Mouse (Mus musculus) kidney, embryonic 15.5 days (tissue): ENCODE measurements around the gene Akap6. TPM values are rescaled to one million over a fixed set of nuclear protein-coding genes. Genes with fewer than 3 reads are reported as not detected.

Experiments used
- ATAC-seq: fragments of 200-750 bp; cut with Nextera tagmentation; replicated peaks from 2 replicates; pipeline ENCODE4 v1.8.0; 2017; ENCODE audit warnings: moderate TSS enrichment; ENCODE audit not compliant: low FRiP score
- H3K27ac ChIP-seq: fragments of 300-500 bp; sonication (generic); 2 replicates; pipeline ENCODE4 v1.5.1; 2015; ENCODE audit warnings: mild to moderate bottlenecking, inconsistent platforms
- H3K27me3 ChIP-seq: fragments of 300-500 bp; sonication (generic); 2 replicates; pipeline ENCODE4 v1.6.1; 2015; ENCODE audit warnings: inconsistent platforms
- H3K36me3 ChIP-seq: fragments of 300-500 bp; sonication (generic); 2 replicates; pipeline ENCODE4 v1.6.1; 2015; ENCODE audit warnings: inconsistent platforms
- H3K4me1 ChIP-seq: fragments of 300-500 bp; sonication (generic); 2 replicates; pipeline ENCODE4 v1.6.1; 2015; ENCODE audit warnings: inconsistent platforms
- H3K4me2 ChIP-seq: fragments of 300-500 bp; sonication (generic); 2 replicates; pipeline ENCODE4 v1.6.1; 2015; ENCODE audit warnings: moderate library complexity, mild to moderate bottlenecking, inconsistent platforms
- H3K4me3 ChIP-seq: fragments of 300-500 bp; sonication (generic); replicated peaks from 2 replicates; pipeline ENCODE4 v1.5.1; 2015; ENCODE audit warnings: mild to moderate bottlenecking, inconsistent platforms
- H3K9ac ChIP-seq: fragments of 300-500 bp; sonication (generic); 2 replicates; pipeline ENCODE4 v1.6.1; 2015; ENCODE audit warnings: mild to moderate bottlenecking, inconsistent platforms
- H3K9me3 ChIP-seq: fragments of 300-500 bp; sonication (generic); replicated peaks from 2 replicates; pipeline ENCODE4 v1.6.1; 2016; ENCODE audit warnings: inconsistent platforms
- WGBS: fragments of 180-500 bp; shearing (Covaris S2); methylation state at CpG from one replicate; pipeline ENCODE4 v1.1.7; 2015; ENCODE audit warnings: mixed read lengths; 5-methylcytosine and 5-hydroxymethylcytosine counted together
- polyA plus RNA-seq: library from polyadenylated mRNA; unstranded; fragments of >200 nt; fragmentation: Nextera tagmentation; extraction: Ambion mirVana; gene quantifications from 2 replicates; pipeline ENCODE4 v1.2.1, GENCODE M21; 2015

The Akap6 gene
- polyA plus RNA-seq, 1 experiment from 2014 or later, result 0.78 TPM

- 84% methylated on average over 3 of the region's 3 CpGs for WGBS
- H3K36me3 ChIP-seq, result no peaks in the 10 kb centered on the region
Observed at GRCm38 (mm10) chr12:53076595-53077400, 377.6 kb downstream of the Akap6 start.

GRCm38 (mm10) chr12:53085789-53086188 lies 386.6 kb downstream of the Akap6 start:
- Histone ChIP-seq H3K9ac (no peak overlapping the region), H3K27ac (no peak overlapping the region), H3K9me3 (no peaks in the 10 kb centered on the region), H3K4me1 (no peaks in the 10 kb centered on the region), H3K27me3 (no peaks in the 10 kb centered on the region), H3K4me2 (no peak overlapping the region), H3K4me3 (no peak overlapping the region), H3K36me3 (no peaks in the 10 kb centered on the region)
- 69% methylated on average over 3 of the region's 3 CpGs for WGBS
- no peak for ATAC-seq

More at GRCm38 (mm10) chr12:53076595-53077400, 377.6 kb downstream of the Akap6 start:
- H3K9ac ChIP-seq, result no peak overlapping the region
- no peak for ATAC-seq
- H3K4me1 ChIP-seq, result no peaks in the 10 kb centered on the region
- H3K4me2 ChIP-seq, result no peak overlapping the region
- no peak overlapping the region for H3K4me3 ChIP-seq
- no peaks in the 10 kb centered on the region for H3K9me3 ChIP-seq
- no peaks in the 10 kb centered on the region for H3K27me3 ChIP-seq
- no peak overlapping the region for H3K27ac ChIP-seq

- Histone ChIP-seq H3K27ac (no peak overlapping the region), H3K9me3 (no peaks in the 10 kb centered on the region), H3K36me3 (no peaks in the 10 kb centered on the region), H3K27me3 (no peaks in the 10 kb centered on the region), H3K9ac (no peak overlapping the region), H3K4me2 (no peak overlapping the region), H3K4me1 (no peaks in the 10 kb centered on the region), H3K4me3 (no peak overlapping the region)
- WGBS, result 88% methylated on average over 10 of the region's 10 CpGs
- ATAC-seq, result no peak
Observed at GRCm38 (mm10) chr12:53112276-53112675, 413.1 kb downstream of the Akap6 start.

GRCm38 (mm10) chr12:53119352-53119751 lies 420.2 kb downstream of the Akap6 start:
- no peak overlapping the region for H3K4me2 ChIP-seq

GRCm38 (mm10) chr12:53124131-53124530 lies 424.9 kb downstream of the Akap6 start:
- H3K9me3 ChIP-seq, result no peaks in the 10 kb centered on the region
- H3K4me1 ChIP-seq, result no peaks in the 10 kb centered on the region
- no peaks in the 10 kb centered on the region for H3K36me3 ChIP-seq
- H3K27ac ChIP-seq, result no peak overlapping the region
- H3K27me3 ChIP-seq, result no peaks in the 10 kb centered on the region
- H3K4me2 ChIP-seq, result no peak overlapping the region
- no peak overlapping the region for H3K9ac ChIP-seq
- H3K4me3 ChIP-seq, result no peak overlapping the region
- 55% methylated on average over 7 of the region's 7 CpGs for WGBS
- ATAC-seq, result no peak

More at GRCm38 (mm10) chr12:53119352-53119751, 420.2 kb downstream of the Akap6 start:
- Histone ChIP-seq H3K36me3 (no peaks in the 10 kb centered on the region), H3K9ac (no peak overlapping the region), H3K27me3 (no peaks in the 10 kb centered on the region), H3K4me3 (no peak overlapping the region), H3K4me1 (no peaks in the 10 kb centered on the region), H3K27ac (no peak overlapping the region), H3K9me3 (no peaks in the 10 kb centered on the region)
- 64% methylated on average over 4 of the region's 4 CpGs for WGBS
- ATAC-seq, result no peak

- no peaks in the 10 kb centered on the region for H3K9me3 ChIP-seq
- no peaks in the 10 kb centered on the region for H3K36me3 ChIP-seq
- H3K27ac ChIP-seq, result no peak overlapping the region
- no peak overlapping the region for H3K4me3 ChIP-seq
- H3K27me3 ChIP-seq, result no peaks in the 10 kb centered on the region
- H3K4me1 ChIP-seq, result no peaks in the 10 kb centered on the region
- no peak overlapping the region for H3K4me2 ChIP-seq
- H3K9ac ChIP-seq, result no peak overlapping the region
- 21% methylated on average over 1 of the region's 1 CpGs for WGBS
- no peak for ATAC-seq
Observed at GRCm38 (mm10) chr12:53124696-53125095, 425.5 kb downstream of the Akap6 start.

- H3K4me2 ChIP-seq, result no peak overlapping the region
- no peak overlapping the region for H3K9ac ChIP-seq
- no peaks in the 10 kb centered on the region for H3K27me3 ChIP-seq
- ATAC-seq, result no peak
- H3K4me3 ChIP-seq, result no peak overlapping the region
- 79% methylated on average over 4 of the region's 4 CpGs for WGBS
- no peaks in the 10 kb centered on the region for H3K36me3 ChIP-seq
- no peaks in the 10 kb centered on the region for H3K9me3 ChIP-seq
- no peak overlapping the region for H3K27ac ChIP-seq
- H3K4me1 ChIP-seq, result no peaks in the 10 kb centered on the region
Observed at GRCm38 (mm10) chr12:53125286-53125685, 426.1 kb downstream of the Akap6 start.

GRCm38 (mm10) chr12:53134196-53134595 lies 435.0 kb downstream of the Akap6 start:
- Histone ChIP-seq H3K9ac (no peak overlapping the region), H3K27me3 (no peaks in the 10 kb centered on the region), H3K27ac (no peak overlapping the region), H3K4me2 (no peak overlapping the region), H3K4me3 (no peak overlapping the region), H3K9me3 (no peaks in the 10 kb centered on the region), H3K36me3 (no peaks in the 10 kb centered on the region), H3K4me1 (no peaks in the 10 kb centered on the region)
- WGBS, result 63% methylated on average over 2 of the region's 2 CpGs
- ATAC-seq, result no peak

- Histone ChIP-seq H3K4me3 (no peak overlapping the region), H3K4me1 (no peaks in the 10 kb centered on the region), H3K36me3 (no peaks in the 10 kb centered on the region), H3K9ac (no peak overlapping the region), H3K27me3 (no peaks in the 10 kb centered on the region), H3K9me3 (no peaks in the 10 kb centered on the region), H3K4me2 (no peak overlapping the region), H3K27ac (no peak overlapping the region)
- ATAC-seq, result no peak
- 79% methylated on average over 3 of the region's 3 CpGs for WGBS
Observed at GRCm38 (mm10) chr12:53137331-53137730, 438.1 kb downstream of the Akap6 start.

GRCm38 (mm10) chr12:53144122-53144695 lies 445.0 kb downstream of the Akap6 start:
- H3K4me3 ChIP-seq, result no peak overlapping the region
- no peak overlapping the region for H3K27ac ChIP-seq
- ATAC-seq, result no peak
- H3K4me1 ChIP-seq, result no peaks in the 10 kb centered on the region
- no peaks in the 10 kb centered on the region for H3K27me3 ChIP-seq
- no peaks in the 10 kb centered on the region for H3K9me3 ChIP-seq
- no peak overlapping the region for H3K4me2 ChIP-seq
- H3K9ac ChIP-seq, result no peak overlapping the region
- no peaks in the 10 kb centered on the region for H3K36me3 ChIP-seq
- 65% methylated on average over 6 of the region's 6 CpGs for WGBS

GRCm38 (mm10) chr12:53144760-53145159 lies 445.6 kb downstream of the Akap6 start:
- Histone ChIP-seq H3K4me2 (no peak overlapping the region), H3K9ac (no peak overlapping the region), H3K9me3 (no peaks in the 10 kb centered on the region; the same call in 1 of the 2 replicates), H3K27me3 (no peaks in the 10 kb centered on the region), H3K36me3 (no peaks in the 10 kb centered on the region), H3K4me3 (no peak overlapping the region), H3K4me1 (no peaks in the 10 kb centered on the region), H3K27ac (no peak overlapping the region)
- ATAC-seq, result no peak
- 96% methylated on average over 10 of the region's 10 CpGs for WGBS

- no peaks in the 10 kb centered on the region; the same call in 1 of the 2 replicates for H3K9me3 ChIP-seq
- no peaks in the 10 kb centered on the region for H3K36me3 ChIP-seq
- no peak for ATAC-seq
- no peak overlapping the region for H3K4me2 ChIP-seq
- H3K27ac ChIP-seq, result no peak overlapping the region
- H3K4me1 ChIP-seq, result no peaks in the 10 kb centered on the region
- no peaks in the 10 kb centered on the region for H3K27me3 ChIP-seq
- H3K9ac ChIP-seq, result no peak overlapping the region
- H3K4me3 ChIP-seq, result no peak overlapping the region
- 42% methylated on average over 4 of the region's 4 CpGs for WGBS
Observed at GRCm38 (mm10) chr12:53145516-53145915, 446.3 kb downstream of the Akap6 start.
